Mouse (Mus musculus): ENCODE measurements around the gene Dag1. TPM values are rescaled to one million over a fixed set of nuclear protein-coding genes. Genes with fewer than 3 reads are reported as not detected.
"Not testable (repeated sequence)": the region's sequence is repeated elsewhere in the genome, so short reads cannot be mapped to it uniquely, and the experiment has no call there.

Gene Dag1
- total RNA-seq, 4 experiments from 2014 or later = 134 to 165 (median 148) TPM

GRCm38 (mm10) chr9:108273485-108273884 lies 9.7 kb upstream of the Dag1 start:
- no peak for DNase-seq

DNA sequence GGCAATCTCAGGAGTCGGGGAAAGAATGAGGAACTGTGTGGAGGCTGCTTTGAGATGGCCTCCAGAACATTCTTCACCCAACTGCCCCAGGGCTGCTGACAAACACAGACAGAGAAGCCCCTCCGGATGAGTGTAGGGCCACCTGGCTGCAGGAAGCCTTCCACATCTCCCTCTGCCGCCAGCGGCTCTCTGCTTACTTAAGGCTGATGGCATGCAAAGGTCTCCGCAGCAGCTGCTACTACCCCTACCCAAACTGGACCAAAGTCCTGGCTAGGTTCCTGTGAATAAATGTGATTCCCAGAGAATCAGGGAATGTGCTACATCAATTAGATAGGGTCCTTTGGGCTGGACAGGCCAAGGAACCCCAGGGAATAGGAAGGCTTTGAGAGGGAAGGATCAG lies 8.9 kb upstream of the Dag1 start:
- no peak for DNase-seq

DNA sequence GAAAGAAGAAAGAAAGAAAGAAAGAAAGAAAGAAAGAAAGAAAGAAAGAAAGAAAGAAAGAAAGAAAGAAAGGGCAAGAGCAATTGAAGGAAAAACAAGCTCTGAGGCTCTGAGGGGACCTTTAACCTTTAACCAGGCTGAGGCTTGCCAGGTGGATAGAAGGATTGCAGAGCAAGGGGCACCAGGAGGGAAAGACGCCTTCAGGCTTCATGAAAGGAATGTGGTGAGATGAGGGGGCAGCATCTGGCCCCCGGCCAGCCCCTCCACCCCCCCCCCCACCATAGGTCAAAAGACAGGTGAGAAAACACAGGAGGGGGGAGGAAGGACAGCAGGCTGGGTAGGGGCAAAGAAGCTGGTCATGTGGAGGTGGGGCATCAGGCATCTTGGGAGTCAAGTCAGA lies 8.2 kb upstream of the Dag1 start:
- DNase-seq = no peak

- not testable (repeated sequence) for DNase-seq
Measured at GRCm38 (mm10) chr9:108268701-108269100, 4.9 kb upstream of the Dag1 start.

DNA sequence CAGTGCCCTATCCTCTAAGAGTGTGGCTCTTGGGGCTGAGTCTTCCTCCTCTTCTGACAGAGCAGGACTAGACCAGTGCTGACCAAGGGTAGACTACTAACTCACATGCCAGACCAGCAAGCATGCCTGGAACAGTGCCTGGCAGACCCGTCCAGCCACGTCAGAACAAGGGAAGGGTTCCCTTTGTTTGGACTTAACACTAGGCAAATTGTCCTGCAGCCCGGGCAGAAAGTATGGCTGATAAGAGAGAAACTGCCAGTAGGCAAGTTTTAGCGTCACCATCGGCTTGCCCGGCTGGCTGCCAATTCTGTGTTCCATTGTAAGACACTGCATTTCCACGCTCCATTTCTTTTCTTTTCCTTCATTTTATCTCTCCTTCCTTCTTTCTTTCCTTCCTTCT lies 3.9 kb upstream of the Dag1 start:
- no peak for DNase-seq

DNA sequence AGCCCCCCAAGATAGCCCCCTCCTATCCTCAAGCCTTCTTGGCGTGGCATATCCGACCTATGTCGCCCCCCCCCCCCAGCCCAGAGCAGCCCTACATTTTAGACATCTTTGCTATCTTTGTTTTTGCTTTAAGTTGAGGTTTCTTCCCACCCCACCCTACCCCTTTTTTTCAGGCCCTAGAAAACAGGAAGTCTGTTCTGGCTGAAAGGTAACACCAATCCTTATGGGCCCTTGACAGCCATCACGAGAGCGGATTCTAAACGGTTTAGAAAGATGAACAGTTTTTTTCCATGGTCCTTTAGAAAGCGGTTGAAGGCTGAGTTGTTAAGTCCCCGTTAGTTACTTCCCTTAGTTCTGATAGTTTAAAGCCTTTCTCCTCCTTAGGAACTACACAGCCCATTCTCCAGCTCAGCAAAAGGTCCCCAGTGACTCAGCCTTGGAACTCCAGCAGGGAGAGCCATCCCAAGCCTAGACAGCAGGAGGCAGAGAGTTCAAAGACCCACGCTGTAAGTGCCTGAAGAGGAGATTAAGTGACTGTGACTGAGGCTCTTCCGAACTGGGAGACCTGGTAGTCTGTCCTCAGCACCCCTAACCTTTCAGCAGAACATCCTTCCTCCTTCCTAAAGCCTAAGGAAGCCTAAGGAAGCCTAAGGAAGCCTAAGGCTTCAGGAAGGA lies 2.6 kb upstream of the Dag1 start:
- DNase-seq = no peak

DNA sequence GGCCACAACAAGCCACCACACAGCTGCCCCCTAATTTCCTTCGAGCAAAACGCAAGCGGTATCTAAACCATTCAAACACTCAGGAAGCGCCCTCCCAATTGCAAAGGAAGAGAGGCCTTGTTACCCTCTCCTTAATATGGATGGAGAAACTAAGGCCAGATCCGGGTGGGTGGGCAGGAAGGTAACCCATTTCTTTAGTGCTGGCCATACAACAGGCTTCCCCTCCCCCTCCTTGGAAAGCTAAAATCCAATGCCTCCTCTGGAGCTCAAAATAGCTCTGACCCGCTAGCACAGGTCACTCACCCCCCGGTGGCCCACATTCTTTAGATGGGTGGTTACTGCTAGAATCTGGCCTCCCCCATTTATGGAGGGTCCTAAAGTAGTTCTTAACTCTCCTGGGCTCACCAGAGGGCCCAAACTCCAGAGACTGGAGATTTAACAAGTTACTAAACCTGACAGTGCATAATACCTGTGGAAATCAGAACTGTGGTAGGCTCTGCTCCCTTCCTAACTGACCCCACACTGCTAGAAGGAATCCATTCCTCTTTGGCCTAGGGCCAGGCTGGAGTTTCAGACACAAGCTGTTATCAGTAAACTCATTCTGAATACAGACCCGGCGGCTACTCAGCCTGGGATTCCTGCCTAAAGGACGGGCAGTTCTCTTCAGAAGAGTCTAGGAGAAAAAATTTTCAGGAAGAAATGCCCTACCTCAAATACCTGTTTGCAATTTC lies 598 bp upstream of the Dag1 start:
- no peak for DNase-seq

- DNase-seq = peak; percentile 66
Measured at GRCm38 (mm10) chr9:108263131-108263681, 552 bp downstream of the Dag1 start.

DNA sequence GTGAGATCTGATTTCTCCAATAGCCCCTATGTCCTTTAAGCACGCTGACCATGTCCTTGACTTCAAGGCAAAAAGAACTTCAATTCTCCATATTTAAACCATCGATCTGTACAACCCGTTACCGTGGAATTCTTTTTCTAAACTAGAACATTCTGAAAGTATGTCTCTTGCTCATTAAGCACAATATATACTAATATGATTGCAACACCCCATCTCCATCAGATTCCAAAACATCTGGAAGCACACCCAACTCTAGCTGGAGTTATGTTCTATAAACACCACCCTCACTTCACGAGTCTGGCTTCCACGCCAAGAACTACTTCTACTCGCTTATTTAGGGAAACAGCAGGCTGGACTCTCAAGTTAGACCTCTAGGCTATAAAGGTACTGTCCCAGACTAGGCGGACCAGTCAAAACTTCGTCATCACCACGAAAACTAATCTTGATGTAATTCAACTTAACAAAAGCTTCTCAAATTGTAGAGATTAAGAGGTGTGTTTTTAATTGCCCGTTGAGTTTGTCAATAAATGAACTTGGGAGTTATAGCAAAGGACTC lies 1.2 kb downstream of the Dag1 start:
- no peak for DNase-seq

DNA sequence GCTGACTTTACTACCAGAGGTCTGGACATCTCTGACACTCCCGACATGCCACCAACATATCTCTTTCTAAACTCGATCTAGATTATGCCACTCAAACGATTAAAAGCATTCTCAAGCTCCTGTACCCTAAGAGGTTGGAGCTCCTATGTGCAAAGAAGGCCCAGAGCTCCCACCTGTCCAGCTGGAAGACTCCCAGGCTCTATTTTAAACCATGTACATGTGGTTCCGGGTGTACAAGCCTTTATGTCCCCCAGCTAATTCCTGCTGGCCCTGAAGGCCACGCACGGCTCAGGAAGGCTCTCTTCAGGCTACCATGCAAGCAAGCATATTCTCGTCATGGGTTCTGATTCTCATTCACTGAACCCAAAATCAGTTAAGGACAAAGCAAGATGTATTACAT lies 1.9 kb downstream of the Dag1 start:
- DNase-seq = no peak

DNA sequence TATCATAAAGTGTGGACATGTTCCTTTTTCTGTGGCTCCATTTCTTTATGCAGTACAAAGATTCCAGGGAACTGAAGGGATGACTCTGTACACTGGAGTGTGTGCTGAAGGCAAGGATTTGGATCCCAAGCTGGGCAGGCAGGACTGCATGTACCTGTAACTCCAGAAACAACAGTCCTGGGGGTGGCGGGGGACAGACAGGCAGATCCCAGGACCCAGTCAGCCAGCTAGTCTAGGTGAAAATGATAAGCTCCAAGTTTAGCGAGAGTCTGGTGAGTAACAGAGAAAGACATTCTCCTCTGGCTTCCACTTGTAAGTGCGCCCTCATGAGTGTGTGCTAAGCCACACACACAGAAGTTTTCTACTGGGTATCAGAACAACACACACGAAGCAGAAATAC lies 3.2 kb downstream of the Dag1 start:
- no peak for DNase-seq

GRCm38 (mm10) chr9:108252766-108253165 lies 11.0 kb downstream of the Dag1 start:
- no peak for DNase-seq

- peak; percentile 68 for DNase-seq
Measured at GRCm38 (mm10) chr9:108251877-108252276, 11.9 kb downstream of the Dag1 start.

DNA sequence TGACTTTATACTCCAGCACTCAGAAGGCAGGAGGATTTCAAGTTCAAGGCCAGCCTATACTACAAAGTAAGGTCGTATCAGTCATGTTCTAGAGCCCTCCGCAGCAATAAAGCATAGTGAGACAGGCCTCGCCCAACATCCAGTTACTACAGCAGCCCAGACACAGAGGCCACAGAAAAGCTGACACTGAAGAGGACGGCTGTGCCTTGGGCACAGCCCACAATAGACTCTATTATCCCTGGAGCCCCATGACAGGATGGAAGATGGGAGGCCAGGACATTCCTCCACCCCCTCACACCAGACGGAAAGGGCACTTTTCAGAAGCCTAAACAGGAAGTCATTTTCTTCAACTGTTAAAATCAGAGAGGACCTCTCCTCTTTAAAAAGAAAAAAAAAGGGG lies 14.8 kb downstream of the Dag1 start:
- no peak for DNase-seq

GRCm38 (mm10) chr9:108244984-108245383 lies 18.8 kb downstream of the Dag1 start:
- DNase-seq = no peak

- no peak for DNase-seq
Measured at GRCm38 (mm10) chr9:108244540-108244939, 19.2 kb downstream of the Dag1 start.

- DNase-seq = no peak
Measured at GRCm38 (mm10) chr9:108239951-108240350, 23.8 kb downstream of the Dag1 start.

GRCm38 (mm10) chr9:108238831-108239230 lies 24.9 kb downstream of the Dag1 start:
- DNase-seq = no peak

DNA sequence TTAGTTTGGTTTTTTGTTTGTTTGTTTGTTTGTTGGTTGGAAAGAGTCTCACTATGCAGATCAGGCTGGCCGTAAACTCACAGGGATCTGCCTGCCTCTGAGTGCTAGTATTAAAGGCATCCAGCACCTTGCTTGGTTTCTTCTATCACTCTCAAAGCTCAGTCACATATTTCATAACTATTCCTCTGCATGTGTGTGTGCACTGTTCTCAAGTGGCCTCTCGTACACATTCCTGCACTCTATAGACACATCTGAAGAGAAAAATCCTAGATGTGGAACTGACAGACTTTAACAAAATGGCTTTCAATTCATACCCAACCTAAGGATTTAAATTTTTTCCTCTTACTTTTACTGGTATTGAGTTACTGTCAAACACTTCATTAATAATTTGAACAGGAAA lies 25.4 kb downstream of the Dag1 start:
- no peak for DNase-seq

- no peak for DNase-seq
Measured at GRCm38 (mm10) chr9:108234682-108235081, 29.1 kb downstream of the Dag1 start.

GRCm38 (mm10) chr9:108232908-108233307 lies 30.9 kb downstream of the Dag1 start:
- DNase-seq = no peak

- DNase-seq = peak; percentile 55
Measured at GRCm38 (mm10) chr9:108227911-108228649, 35.7 kb downstream of the Dag1 start.

DNA sequence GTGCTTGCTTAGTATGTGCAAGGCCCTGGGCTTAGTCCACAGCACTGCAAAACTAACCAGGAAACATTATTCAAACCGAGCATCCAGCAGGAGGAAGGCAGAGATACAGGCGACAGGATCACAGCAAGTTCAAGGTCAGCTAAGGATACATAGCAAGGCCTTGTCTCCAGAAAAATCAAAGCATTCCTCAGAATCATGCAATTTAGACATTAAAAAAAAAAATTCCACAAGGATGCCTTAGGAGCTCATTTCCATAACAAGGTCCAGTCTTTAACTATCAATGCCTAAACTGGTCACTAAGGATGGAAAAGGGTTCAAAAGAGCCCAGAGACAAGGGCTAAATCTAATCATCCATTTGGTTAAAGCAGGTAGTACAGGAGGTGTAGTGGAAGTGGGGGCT lies 38.6 kb downstream of the Dag1 start:
- DNase-seq = no peak
